Comparison of ENCODE assay signal across 8 mouse cellular contexts in genomic region chr19:47292451-47292951, GRCm38 (mm10).
A peak's percentile ranks its signal among the peaks of the same experiment; 100 is the strongest.
DNase-seq lines count a peak whose midpoint lies in the region; ATAC-seq lines count a peak whose summit lies in the region.

No protein-coding gene starts in this region.

- WGBS in lung, embryonic 15.5 days, result 56% methylated on average over 7 of the region's 7 CpGs

- no peak overlapping the region for H3K4me3 ChIP-seq in lung, embryonic 15.5 days

- H3K27me3 ChIP-seq in lung, embryonic 15.5 days, result no peaks in the 10 kb centered on the region

- ATAC-seq in lung, embryonic 15.5 days (ENCODE audit: borderline replicate concordance, extremely low read depth, low FRiP score, low TSS enrichment), result no peak; the same call in 1 of the 2 replicates
- no peak for ATAC-seq in CD4-positive, CD25-positive, alpha-beta regulatory T cell, adult 4 months

- 0 out of 2 replicates have a peak overlapping the region, but pooled peaks have one; percentile 2 for H3K9ac ChIP-seq in lung, embryonic 15.5 days

- no peak for DNase-seq in lung, postnatal 36 days
- peak; percentile 68 to 82 for DNase-seq in cerebellum, postnatal 14 days
- DNase-seq in heart, postnatal 10 days, result peak; percentile 79 to 80
- DNase-seq in lung, postnatal 14 days, result peak; percentile 33
- DNase-seq in c-Kit-positive CD71-positive TER-119-positive erythroid progenitor cells, embryonic 14.5 days (ENCODE audit: low spot score), result no peak
- no peak for DNase-seq in left cerebral cortex, adult 8-10 months (ENCODE audit: low spot score in 2 of 2)

- H3K4me2 ChIP-seq in lung, embryonic 15.5 days, result no peak overlapping the region

- peaks cover 29% of the 10 kb centered on the region for H3K4me1 ChIP-seq in lung, embryonic 15.5 days

- no peaks in the 10 kb centered on the region for H3K9me3 ChIP-seq in lung, embryonic 15.5 days

- H3K36me3 ChIP-seq in lung, embryonic 15.5 days, result peaks cover 16% of the 10 kb centered on the region

- intact Hi-C loops in heart, postnatal 10 days (cut with DNase I), result no loop called here

- H3K27ac ChIP-seq in lung, embryonic 15.5 days, result peak overlapping the region; percentile 60

Comparison
In these comparisons a context has a peak if more than half of its experiments do, and no peak if none do; other contexts are left out.
1. DNase-seq: peak in cerebellum, postnatal 14 days (2 of 2), heart, postnatal 10 days (2 of 2) and lung, postnatal 14 days (single experiment); none in lung, postnatal 36 days (single experiment), c-Kit-positive CD71-positive TER-119-positive erythroid progenitor cells, embryonic 14.5 days (single experiment) and left cerebral cortex, adult 8-10 months (0 of 2).